Mouse (Mus musculus): Measurements from ENCODE around the gene Gpr179.
A peak's percentile ranks its signal among the peaks of the same experiment; 100 is the strongest.
"Not testable (repeated sequence)": the region's sequence is repeated elsewhere in the genome, so short reads cannot be mapped to it uniquely, and the experiment has no call there.

Gpr179 gene

GRCm38 (mm10) chr11:97321894-97322600 is 29.8 kb downstream of the Gpr179 start:
- DNase-seq (ENCODE audit: low spot score in 2 of 2): not testable (repeated sequence)

- DNase-seq (ENCODE audit: low spot score in 2 of 2): no peak
These were observed 30.7 kb downstream of the Gpr179 start for GRCm38 (mm10) chr11:97321197-97321596.

DNA sequence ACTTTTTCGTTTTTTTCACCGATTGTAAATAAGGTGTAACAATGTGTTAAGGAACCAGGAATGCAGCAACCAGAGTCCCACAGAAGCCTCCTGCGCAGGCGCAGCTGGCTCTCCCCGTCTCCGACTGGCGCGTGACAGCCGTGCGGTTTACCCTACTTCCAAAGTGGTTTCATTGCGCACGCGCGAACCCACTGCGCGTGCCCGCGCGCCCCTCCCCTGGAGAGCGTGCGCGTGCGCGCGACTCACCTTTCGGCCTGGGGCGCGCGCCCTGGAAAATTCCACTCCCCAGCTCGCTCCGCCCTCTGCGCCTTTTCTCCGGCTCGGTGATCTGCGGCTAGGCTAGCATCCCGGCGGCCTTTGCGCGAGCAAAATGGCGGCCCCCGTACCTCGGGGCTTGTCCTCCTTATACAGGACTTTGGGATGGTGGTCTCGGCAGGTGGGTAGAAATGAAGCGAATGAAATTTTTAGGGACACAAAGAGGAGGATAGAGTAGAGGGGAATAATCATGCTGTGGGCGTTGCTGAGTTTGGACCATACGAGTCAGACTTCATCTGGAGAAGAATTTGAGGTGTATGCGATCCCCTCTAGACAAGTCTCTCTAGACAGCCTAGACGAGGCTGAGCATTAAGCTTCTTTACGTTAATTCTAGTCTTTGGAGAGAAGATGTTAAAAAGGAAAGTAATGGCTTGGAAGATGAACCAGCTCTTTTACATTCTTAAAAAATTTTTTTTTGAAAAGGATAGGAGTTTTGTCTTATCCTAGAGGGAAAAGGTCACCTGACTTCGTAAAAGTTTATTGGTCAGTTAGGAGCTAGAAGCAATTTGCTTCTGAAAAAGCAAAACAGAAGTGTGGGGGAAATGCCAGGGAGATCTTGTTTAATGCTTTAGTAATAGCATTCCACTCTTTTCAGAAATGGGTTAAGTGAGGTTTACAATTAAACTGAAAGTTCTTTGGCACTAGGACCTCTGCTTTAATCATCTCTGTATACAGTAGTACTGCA is 36.1 kb downstream of the Gpr179 start, which contains the start of gene Mrpl45:
Mrpl45 (plus strand) TSS at position 213 of the 1,000 bp plus-strand sequence.
- DNase-seq (ENCODE audit: low spot score in 2 of 2): peak; percentile 99

DNA sequence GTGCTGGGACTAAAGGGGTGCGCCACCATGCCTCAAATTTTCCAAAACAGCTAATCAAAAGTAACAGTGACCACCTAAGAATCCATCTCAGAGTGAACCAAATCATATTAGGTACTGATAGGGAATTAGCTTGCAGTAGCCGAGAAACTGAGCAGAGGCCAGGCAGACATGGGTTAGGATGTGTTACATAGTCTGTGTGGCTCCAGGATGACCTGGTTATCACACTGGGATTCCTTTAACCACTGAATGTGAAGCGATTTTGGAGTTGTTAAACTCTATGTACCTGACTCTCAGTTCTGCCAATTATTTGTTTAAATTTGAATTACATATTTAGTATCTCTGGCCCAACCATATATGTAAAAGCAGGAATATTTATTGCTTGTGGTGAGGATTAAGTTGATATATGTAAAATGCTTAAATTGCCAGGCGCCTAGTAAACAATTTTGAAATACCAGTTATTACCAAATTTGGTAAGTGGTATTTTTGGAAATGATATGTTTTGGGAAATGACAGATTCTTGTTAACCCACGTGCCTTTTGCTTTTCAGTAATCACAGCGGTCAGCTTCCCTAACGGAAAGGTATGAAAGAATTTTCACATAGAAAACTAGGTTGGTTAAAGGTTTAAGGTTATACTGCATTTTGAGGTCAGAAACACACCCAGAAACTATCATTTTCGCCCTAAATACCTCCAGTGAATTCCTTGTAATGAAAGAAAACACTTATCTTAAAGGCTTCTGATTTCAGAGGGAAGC is 37.0 kb downstream of the Gpr179 start:
- DNase-seq (ENCODE audit: low spot score in 2 of 2): no peak

- DNase-seq (ENCODE audit: low spot score in 2 of 2): no peak
These were observed 37.8 kb downstream of the Gpr179 start for GRCm38 (mm10) chr11:97314110-97314509.

- DNase-seq (ENCODE audit: low spot score in 2 of 2): not testable (repeated sequence)
These were observed 39.0 kb downstream of the Gpr179 start for GRCm38 (mm10) chr11:97312871-97313270.

- no peak for DNase-seq (ENCODE audit: low spot score in 2 of 2)
These were observed 40.8 kb downstream of the Gpr179 start for GRCm38 (mm10) chr11:97310895-97311631.

GRCm38 (mm10) chr11:97309911-97310571 is 41.8 kb downstream of the Gpr179 start:
- DNase-seq (ENCODE audit: low spot score in 2 of 2): peak; percentile 39 to 58

GRCm38 (mm10) chr11:97309451-97309836 is 42.4 kb downstream of the Gpr179 start:
- DNase-seq (ENCODE audit: low spot score in 2 of 2): no peak

- DNase-seq (ENCODE audit: low spot score in 2 of 2): no peak
These were observed 42.9 kb downstream of the Gpr179 start for GRCm38 (mm10) chr11:97308806-97309450.

- no peak for DNase-seq (ENCODE audit: low spot score in 2 of 2)
These were observed 44.4 kb downstream of the Gpr179 start for GRCm38 (mm10) chr11:97307294-97308069.

GRCm38 (mm10) chr11:97304631-97305030 is 47.2 kb downstream of the Gpr179 start:
- DNase-seq (ENCODE audit: low spot score in 2 of 2): no peak

DNA sequence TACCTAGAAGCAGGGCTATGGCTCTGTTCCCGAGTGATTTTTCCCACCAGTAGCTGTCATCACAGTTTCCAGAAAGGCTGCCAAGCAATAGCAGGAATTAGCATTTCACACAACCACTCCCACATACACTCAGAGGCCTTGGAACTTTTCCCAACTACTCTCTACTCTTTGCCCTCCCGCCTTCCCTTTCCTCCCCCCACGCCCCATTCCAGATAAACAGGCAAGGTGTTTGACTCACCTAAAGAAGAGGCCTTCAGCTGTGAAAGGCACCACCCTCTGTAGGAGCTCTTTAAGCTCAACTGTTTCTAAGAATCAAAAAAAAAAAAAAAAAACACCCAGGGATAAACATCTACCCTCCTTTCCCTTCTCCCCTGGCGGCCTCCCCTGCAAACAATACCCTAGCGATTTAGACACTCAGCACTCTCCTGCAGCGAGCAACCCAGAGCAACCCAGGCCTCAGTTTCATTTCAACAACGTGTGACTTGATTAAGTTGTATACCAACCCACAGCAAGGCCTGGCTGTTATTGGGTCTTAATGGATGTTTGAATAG is 49.6 kb downstream of the Gpr179 start:
- DNase-seq (ENCODE audit: low spot score in 2 of 2): no peak

GRCm38 (mm10) chr11:97301406-97301805 is 50.5 kb downstream of the Gpr179 start:
- no peak for DNase-seq (ENCODE audit: low spot score in 2 of 2)

DNA sequence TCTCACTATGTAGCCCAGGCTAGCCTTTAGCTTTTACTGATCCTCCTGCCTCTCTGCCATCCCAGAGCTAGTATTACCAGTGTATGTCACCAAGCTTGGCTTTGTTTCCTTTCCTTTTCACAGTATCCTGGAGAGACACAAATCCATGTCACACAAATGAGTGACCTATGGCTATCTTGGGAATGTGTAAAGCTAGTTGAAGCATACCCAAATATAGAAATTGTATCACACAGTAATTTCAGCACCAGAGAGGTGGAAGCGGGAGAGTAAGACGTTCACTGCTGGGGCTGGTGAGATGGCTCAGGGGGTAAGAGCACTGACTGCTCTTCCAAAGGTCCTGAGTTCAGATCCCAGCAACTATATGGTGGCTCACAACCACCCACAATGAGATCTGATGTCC is 51.9 kb downstream of the Gpr179 start:
- DNase-seq (ENCODE audit: low spot score in 2 of 2): no peak

GRCm38 (mm10) chr11:97296542-97296941 is 55.3 kb downstream of the Gpr179 start:
- no peak for DNase-seq (ENCODE audit: low spot score in 2 of 2)

DNA sequence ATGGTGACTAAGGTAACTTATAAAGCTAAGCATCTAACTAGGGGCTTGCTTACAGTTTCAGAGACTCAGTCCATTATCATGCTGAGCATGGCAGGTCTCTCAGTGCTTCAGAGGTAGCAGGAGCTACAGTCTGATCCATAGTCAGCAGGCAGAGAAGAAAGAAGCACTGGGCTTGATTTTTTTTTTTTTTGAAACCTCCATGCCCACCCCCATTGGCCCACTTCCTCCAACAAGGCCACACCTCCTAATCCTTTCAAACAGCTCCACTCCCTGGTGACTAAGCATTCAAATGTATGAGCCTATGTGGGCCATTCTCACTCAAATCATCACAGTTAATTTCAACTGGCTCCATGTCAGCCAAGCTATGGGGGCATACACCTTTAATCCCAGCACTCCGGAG is 59.1 kb downstream of the Gpr179 start:
- no peak for DNase-seq (ENCODE audit: low spot score in 2 of 2)

GRCm38 (mm10) chr11:97289276-97290230 is 62.3 kb downstream of the Gpr179 start:
- DNase-seq (ENCODE audit: low spot score in 2 of 2): no peak
